Mouse (Mus musculus): ENCODE data around the gene Zfp800. TPM values are rescaled to one million over a fixed set of nuclear protein-coding genes. Genes with fewer than 3 reads are reported as not detected.

Gene Zfp800
- polyA plus RNA-seq, 1 experiment from 2014 or later, result 26.0 TPM

DNA sequence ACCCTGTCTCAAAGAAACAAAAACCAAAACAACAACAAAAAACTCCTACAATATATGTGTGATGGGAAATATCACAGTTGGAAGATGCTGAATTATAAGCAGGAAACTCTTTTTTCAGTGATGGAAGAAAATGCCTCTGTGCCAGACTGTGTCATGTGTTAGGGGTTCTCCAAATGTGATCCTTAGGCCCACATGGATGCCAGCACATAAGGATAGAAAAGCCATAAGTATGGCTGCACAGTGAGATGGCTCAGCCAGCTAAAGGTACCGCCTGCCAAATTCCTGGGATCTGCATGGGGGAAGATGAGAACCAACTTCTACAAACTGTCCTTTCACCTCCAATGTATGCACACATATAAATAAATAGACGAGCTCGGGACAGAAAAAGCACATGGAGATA lies 82.6 kb downstream of the Zfp800 start:
- no peak overlapping the region for H3K4me2 ChIP-seq (ENCODE audit: low read depth, low read length, severe bottlenecking)
- 93% methylated on average over 3 of the region's 3 CpGs for WGBS

DNA sequence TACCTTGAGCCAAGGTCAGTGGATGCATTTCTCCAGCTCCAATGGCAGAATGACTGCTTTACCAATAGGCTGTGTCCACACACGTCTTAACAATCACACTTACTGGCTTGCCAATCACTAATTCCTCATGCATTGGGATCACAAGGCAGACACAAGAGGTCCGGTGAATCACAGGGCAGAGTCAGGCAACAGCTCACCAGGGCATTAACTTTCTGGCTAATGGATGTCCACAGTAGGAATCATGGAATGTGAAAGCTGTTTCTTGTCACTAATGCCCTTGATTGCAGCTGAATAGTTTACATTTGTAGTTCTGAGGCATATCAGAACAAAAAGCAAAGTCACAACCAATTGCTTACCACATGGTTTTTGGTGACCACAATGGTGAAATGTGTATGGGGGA lies 85.7 kb downstream of the Zfp800 start:
- Histone ChIP-seq H3K9ac (ENCODE audit: low read length) (no peak overlapping the region), H3K4me1 (replicated peaks; ENCODE audit: control insufficient read depth, insufficient read depth, low read length) (no peaks in the 10 kb centered on the region), H3K27ac (ENCODE audit: low read depth, low read length) (no peak overlapping the region), H3K36me3 (ENCODE audit: control insufficient read depth, insufficient read depth, low read length) (no peaks in the 10 kb centered on the region), H3K4me2 (ENCODE audit: low read depth, low read length, severe bottlenecking) (no peak overlapping the region), H3K4me3 (ENCODE audit: low read depth, low read length) (no peak overlapping the region), H3K9me3 (ENCODE audit: control insufficient read depth, low read length) (no peaks in the 10 kb centered on the region), H3K27me3 (ENCODE audit: control insufficient read depth, insufficient read depth, low read length) (no peaks in the 10 kb centered on the region)
- 72% methylated on average over 2 of the region's 2 CpGs for WGBS
- no peak for ATAC-seq (replicated peaks; ENCODE audit: low FRiP score)
- DNase-seq (ENCODE audit: low spot score), result no peak

More for the DNA sequence above, 82.6 kb downstream of the Zfp800 start:
- H3K4me1 ChIP-seq (replicated peaks; ENCODE audit: control insufficient read depth, insufficient read depth, low read length), result no peaks in the 10 kb centered on the region
- DNase-seq (ENCODE audit: low spot score), result no peak
- no peaks in the 10 kb centered on the region for H3K27me3 ChIP-seq (ENCODE audit: control insufficient read depth, insufficient read depth, low read length)
- no peak overlapping the region for H3K4me3 ChIP-seq (ENCODE audit: low read depth, low read length)
- no peaks in the 10 kb centered on the region for H3K36me3 ChIP-seq (ENCODE audit: control insufficient read depth, insufficient read depth, low read length)
- no peaks in the 10 kb centered on the region for H3K9me3 ChIP-seq (ENCODE audit: control insufficient read depth, low read length)
- no peak overlapping the region for H3K9ac ChIP-seq (ENCODE audit: low read length)
- H3K27ac ChIP-seq (ENCODE audit: low read depth, low read length), result no peak overlapping the region
- ATAC-seq (replicated peaks; ENCODE audit: low FRiP score), result no peak

DNA sequence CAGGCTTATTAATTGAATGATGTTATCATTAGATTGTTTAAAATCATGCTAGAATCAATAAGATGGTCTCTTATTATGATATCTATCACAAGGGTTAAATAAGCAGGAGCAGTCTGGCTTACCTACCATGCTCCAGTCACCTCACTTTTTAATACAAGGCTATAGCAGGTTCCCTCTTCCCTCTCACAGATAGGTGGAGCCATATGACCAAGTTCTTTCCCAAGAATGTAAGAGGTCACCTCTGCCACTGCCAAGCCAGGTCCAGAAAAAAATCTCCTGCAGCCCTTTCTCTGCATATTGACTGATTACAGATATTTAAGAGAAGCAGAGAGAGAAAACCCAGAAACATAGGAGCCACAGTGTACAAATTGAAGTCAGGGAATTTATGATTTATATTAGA lies 88.1 kb downstream of the Zfp800 start:
- H3K9me3 ChIP-seq (ENCODE audit: control insufficient read depth, low read length), result no peaks in the 10 kb centered on the region
- DNase-seq (ENCODE audit: low spot score), result no peak
- no peak overlapping the region for H3K4me3 ChIP-seq (ENCODE audit: low read depth, low read length)
- no peaks in the 10 kb centered on the region for H3K27me3 ChIP-seq (ENCODE audit: control insufficient read depth, insufficient read depth, low read length)
- H3K36me3 ChIP-seq (ENCODE audit: control insufficient read depth, insufficient read depth, low read length), result no peaks in the 10 kb centered on the region
- ATAC-seq (replicated peaks; ENCODE audit: low FRiP score), result no peak
- H3K27ac ChIP-seq (ENCODE audit: low read depth, low read length), result no peak overlapping the region
- no peaks in the 10 kb centered on the region for H3K4me1 ChIP-seq (replicated peaks; ENCODE audit: control insufficient read depth, insufficient read depth, low read length)
- no peak overlapping the region for H3K9ac ChIP-seq (ENCODE audit: low read length)
- H3K4me2 ChIP-seq (ENCODE audit: low read depth, low read length, severe bottlenecking), result no peak overlapping the region

DNA sequence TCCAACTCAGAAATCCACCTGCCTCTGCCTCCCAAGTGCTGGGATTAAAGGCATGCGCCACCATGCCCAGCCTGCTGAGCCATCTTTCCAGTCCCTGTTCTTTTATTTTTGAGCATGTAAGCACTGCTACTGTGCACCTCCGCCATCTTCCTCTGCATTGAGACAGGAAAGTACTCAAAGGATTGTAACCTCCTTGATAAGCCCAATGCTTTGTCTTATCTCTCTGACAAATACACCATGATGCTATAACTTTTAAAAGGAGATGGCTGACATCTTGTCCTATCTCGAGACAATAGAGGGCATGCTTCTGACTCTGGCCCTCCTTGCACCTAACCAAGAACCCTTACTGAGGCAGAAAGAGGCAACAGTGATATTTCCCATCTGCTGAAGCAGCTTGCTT lies 88.9 kb downstream of the Zfp800 start:
- Histone ChIP-seq H3K9ac (ENCODE audit: low read length) (no peak overlapping the region), H3K27ac (ENCODE audit: low read depth, low read length) (no peak overlapping the region), H3K4me3 (ENCODE audit: low read depth, low read length) (no peak overlapping the region), H3K4me1 (replicated peaks; ENCODE audit: control insufficient read depth, insufficient read depth, low read length) (no peaks in the 10 kb centered on the region), H3K27me3 (ENCODE audit: control insufficient read depth, insufficient read depth, low read length) (no peaks in the 10 kb centered on the region), H3K9me3 (ENCODE audit: control insufficient read depth, low read length) (no peaks in the 10 kb centered on the region), H3K36me3 (ENCODE audit: control insufficient read depth, insufficient read depth, low read length) (no peaks in the 10 kb centered on the region), H3K4me2 (ENCODE audit: low read depth, low read length, severe bottlenecking) (no peak overlapping the region)
- ATAC-seq (replicated peaks; ENCODE audit: low FRiP score) (no peak), DNase-seq (ENCODE audit: low spot score) (no peak)
- 86% methylated on average over 3 of the region's 3 CpGs for WGBS

DNA sequence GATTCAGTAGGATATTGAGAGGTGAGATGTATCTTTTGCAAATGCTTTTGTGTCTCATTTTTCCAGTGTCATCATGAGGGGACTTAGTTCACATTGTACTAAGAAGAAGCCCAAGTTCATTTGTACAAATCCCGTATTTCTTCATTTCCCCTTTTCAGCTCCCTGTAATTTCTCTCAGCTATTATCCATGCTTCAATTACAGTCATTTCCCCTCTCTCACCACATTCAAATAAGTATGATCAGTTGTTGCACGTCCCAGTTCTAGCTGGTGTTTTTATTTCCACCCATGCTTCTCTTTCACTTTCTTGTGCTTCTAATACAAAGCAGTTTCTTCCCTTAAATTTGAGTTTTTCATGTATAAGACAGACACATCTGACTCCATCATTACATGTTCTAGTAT lies 91.1 kb downstream of the Zfp800 start:
- WGBS, result 80% methylated on average over 2 of the region's 2 CpGs
- H3K9me3 ChIP-seq (ENCODE audit: control insufficient read depth, low read length), result no peaks in the 10 kb centered on the region
- H3K27ac ChIP-seq (ENCODE audit: low read depth, low read length), result no peak overlapping the region
- H3K4me1 ChIP-seq (replicated peaks; ENCODE audit: control insufficient read depth, insufficient read depth, low read length), result no peaks in the 10 kb centered on the region
- no peaks in the 10 kb centered on the region for H3K36me3 ChIP-seq (ENCODE audit: control insufficient read depth, insufficient read depth, low read length)
- H3K9ac ChIP-seq (ENCODE audit: low read length), result no peak overlapping the region
- ATAC-seq (replicated peaks; ENCODE audit: low FRiP score) (no peak), DNase-seq (ENCODE audit: low spot score) (no peak)
- no peak overlapping the region for H3K4me2 ChIP-seq (ENCODE audit: low read depth, low read length, severe bottlenecking)
- no peak overlapping the region for H3K4me3 ChIP-seq (ENCODE audit: low read depth, low read length)
- H3K27me3 ChIP-seq (ENCODE audit: control insufficient read depth, insufficient read depth, low read length), result no peaks in the 10 kb centered on the region

DNA sequence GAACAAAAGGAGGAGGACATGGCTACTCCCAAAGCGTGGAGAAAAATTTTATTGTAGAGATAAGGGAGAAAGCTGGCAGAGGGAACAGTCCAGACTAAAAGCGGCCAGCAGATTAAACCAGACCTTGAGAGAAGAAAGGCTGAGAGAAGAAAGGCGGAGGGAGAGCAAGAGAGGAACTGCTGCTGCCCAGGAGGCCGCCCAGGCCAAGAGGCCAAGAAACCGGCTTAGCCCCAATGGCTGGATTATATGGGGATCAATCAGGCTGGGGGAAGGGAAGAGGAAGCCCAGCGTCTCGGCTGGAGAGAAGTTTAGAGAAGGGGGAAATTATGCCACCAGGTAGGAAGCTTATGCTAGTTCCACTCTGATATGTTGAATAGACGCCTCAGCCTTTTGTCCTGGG lies 101.5 kb downstream of the Zfp800 start:
- no peaks in the 10 kb centered on the region for H3K36me3 ChIP-seq (ENCODE audit: control insufficient read depth, insufficient read depth, low read length)
- no peaks in the 10 kb centered on the region for H3K27me3 ChIP-seq (ENCODE audit: control insufficient read depth, insufficient read depth, low read length)
- H3K4me3 ChIP-seq (ENCODE audit: low read depth, low read length), result no peak overlapping the region
- H3K4me1 ChIP-seq (replicated peaks; ENCODE audit: control insufficient read depth, insufficient read depth, low read length), result no peaks in the 10 kb centered on the region; the same call in 1 of the 2 replicates
- no peak for DNase-seq (ENCODE audit: low spot score)
- H3K9ac ChIP-seq (ENCODE audit: low read length), result no peak overlapping the region
- ATAC-seq (replicated peaks; ENCODE audit: low FRiP score), result no peak
- no peak overlapping the region for H3K4me2 ChIP-seq (ENCODE audit: low read depth, low read length, severe bottlenecking)
- H3K9me3 ChIP-seq (ENCODE audit: control insufficient read depth, low read length), result no peaks in the 10 kb centered on the region
- no peak overlapping the region for H3K27ac ChIP-seq (ENCODE audit: low read depth, low read length)
- 13% methylated on average over 8 of the region's 8 CpGs for WGBS

DNA sequence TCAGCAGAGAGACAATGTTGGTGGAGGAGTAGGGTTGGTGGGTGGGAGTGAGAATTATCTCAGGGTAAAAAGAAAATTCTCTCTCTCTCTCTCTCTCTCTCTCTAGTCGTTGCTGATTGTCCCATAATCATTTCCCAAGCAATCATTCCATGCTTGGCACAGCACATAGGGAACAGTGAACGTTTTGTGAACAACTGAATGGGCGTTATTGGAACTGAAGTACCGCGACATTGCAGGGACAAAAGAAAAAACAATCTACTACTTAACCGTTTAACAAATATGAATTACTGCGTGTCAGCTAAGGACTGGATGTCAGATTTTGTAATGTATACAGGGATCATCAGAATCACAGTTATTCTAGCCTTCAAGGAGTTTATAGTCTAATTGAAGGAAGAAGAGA lies 102.2 kb downstream of the Zfp800 start:
- ATAC-seq (replicated peaks; ENCODE audit: low FRiP score) (no peak), DNase-seq (ENCODE audit: low spot score) (no peak)
- WGBS, result 65% methylated on average over 7 of the region's 7 CpGs
- Histone ChIP-seq H3K27me3 (ENCODE audit: control insufficient read depth, insufficient read depth, low read length) (no peaks in the 10 kb centered on the region), H3K27ac (ENCODE audit: low read depth, low read length) (no peak overlapping the region), H3K4me2 (ENCODE audit: low read depth, low read length, severe bottlenecking) (no peak overlapping the region), H3K9ac (ENCODE audit: low read length) (no peak overlapping the region), H3K36me3 (ENCODE audit: control insufficient read depth, insufficient read depth, low read length) (no peaks in the 10 kb centered on the region), H3K4me3 (ENCODE audit: low read depth, low read length) (no peak overlapping the region), H3K9me3 (ENCODE audit: control insufficient read depth, low read length) (no peaks in the 10 kb centered on the region), H3K4me1 (replicated peaks; ENCODE audit: control insufficient read depth, insufficient read depth, low read length) (no peaks in the 10 kb centered on the region; the same call in 1 of the 2 replicates)

DNA sequence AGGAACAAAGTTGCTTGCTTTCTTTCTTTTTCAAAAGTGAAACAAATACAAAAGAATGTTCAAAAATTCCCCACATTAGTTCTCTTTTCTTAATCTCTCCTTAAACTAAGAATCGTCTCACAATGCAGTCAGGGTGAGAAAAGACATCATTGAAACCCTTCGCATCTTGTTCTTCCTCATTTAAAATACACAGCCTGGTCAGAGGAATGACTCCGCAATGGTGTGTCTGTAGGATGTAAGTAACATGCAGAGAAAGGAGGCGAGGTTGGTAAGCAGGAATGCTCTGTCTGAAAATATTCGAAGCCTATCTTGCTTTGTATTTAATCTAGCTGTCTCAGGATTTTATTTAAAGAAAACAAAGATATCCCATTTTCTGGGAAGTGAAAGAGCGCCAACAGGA lies 105.0 kb downstream of the Zfp800 start:
- DNase-seq (ENCODE audit: low spot score), result no peak
- Histone ChIP-seq H3K27ac (ENCODE audit: low read depth, low read length) (no peak overlapping the region), H3K4me3 (ENCODE audit: low read depth, low read length) (no peak overlapping the region), H3K4me1 (replicated peaks; ENCODE audit: control insufficient read depth, insufficient read depth, low read length) (no peaks in the 10 kb centered on the region; the same call in 1 of the 2 replicates), H3K9me3 (ENCODE audit: control insufficient read depth, low read length) (no peaks in the 10 kb centered on the region), H3K9ac (ENCODE audit: low read length) (no peak overlapping the region), H3K36me3 (ENCODE audit: control insufficient read depth, insufficient read depth, low read length) (no peaks in the 10 kb centered on the region), H3K4me2 (ENCODE audit: low read depth, low read length, severe bottlenecking) (no peak overlapping the region), H3K27me3 (ENCODE audit: control insufficient read depth, insufficient read depth, low read length) (no peaks in the 10 kb centered on the region)
- 90% methylated on average over 6 of the region's 6 CpGs for WGBS
- ATAC-seq (replicated peaks; ENCODE audit: low FRiP score), result no peak

DNA sequence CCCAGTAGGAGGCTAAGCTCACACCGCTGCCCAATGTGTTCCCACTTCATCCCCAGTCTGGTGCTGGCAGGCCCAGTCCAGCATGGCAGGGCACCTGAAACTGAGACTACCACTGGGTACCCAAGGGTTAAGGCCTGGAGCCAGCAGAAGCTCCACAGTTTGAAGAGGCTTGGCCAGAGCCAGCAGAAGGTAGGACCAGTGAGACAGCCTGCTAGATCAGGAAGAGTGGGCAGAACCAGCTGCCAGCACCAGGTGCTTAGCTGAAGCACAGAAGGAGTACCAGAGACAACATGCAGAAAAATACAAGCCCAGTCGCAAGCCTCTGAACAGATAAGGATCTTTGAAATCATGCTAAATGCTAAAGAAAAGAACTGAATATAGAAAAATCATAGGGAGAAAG lies 117.9 kb downstream of the Zfp800 start:
- no peaks in the 10 kb centered on the region for H3K36me3 ChIP-seq (ENCODE audit: control insufficient read depth, insufficient read depth, low read length)
- no peak overlapping the region for H3K4me3 ChIP-seq (ENCODE audit: low read depth, low read length)
- no peak overlapping the region for H3K27ac ChIP-seq (ENCODE audit: low read depth, low read length)
- DNase-seq (ENCODE audit: low spot score), result no peak
- H3K27me3 ChIP-seq (ENCODE audit: control insufficient read depth, insufficient read depth, low read length), result no peaks in the 10 kb centered on the region
- ATAC-seq (replicated peaks; ENCODE audit: low FRiP score), result no peak
- no peaks in the 10 kb centered on the region; the same call in 1 of the 2 replicates for H3K9me3 ChIP-seq (ENCODE audit: control insufficient read depth, low read length)
- H3K9ac ChIP-seq (ENCODE audit: low read length), result no peak overlapping the region
- WGBS, result 69% methylated on average over 2 of the region's 2 CpGs
- no peak overlapping the region for H3K4me2 ChIP-seq (ENCODE audit: low read depth, low read length, severe bottlenecking)
- H3K4me1 ChIP-seq (replicated peaks; ENCODE audit: control insufficient read depth, insufficient read depth, low read length), result no peaks in the 10 kb centered on the region
